Mouse (Mus musculus) CD4-positive, CD25-positive, alpha-beta regulatory T cell, adult 4 months (primary cell): ENCODE data around the gene Mmp19. TPM values are rescaled to one million over a fixed set of nuclear protein-coding genes. Genes with fewer than 3 reads are reported as not detected.
A peak's percentile ranks its signal among the peaks of the same experiment; 100 is the strongest.

Source experiments
- ATAC-seq: one replicate; pipeline ENCODE4 v1.8.0; 2017
- polyA plus RNA-seq, 2 experiments: library from polyadenylated mRNA; unstranded; fragments of 100-300 nt; shearing (Covaris generic); gene quantifications; one replicate each; pipeline ENCODE4 v1.2.1; 2017

Gene Mmp19
- polyA plus RNA-seq, result under 1 TPM in 1 of 2 experiments, not detected in 1; 0.27 TPM

DNA sequence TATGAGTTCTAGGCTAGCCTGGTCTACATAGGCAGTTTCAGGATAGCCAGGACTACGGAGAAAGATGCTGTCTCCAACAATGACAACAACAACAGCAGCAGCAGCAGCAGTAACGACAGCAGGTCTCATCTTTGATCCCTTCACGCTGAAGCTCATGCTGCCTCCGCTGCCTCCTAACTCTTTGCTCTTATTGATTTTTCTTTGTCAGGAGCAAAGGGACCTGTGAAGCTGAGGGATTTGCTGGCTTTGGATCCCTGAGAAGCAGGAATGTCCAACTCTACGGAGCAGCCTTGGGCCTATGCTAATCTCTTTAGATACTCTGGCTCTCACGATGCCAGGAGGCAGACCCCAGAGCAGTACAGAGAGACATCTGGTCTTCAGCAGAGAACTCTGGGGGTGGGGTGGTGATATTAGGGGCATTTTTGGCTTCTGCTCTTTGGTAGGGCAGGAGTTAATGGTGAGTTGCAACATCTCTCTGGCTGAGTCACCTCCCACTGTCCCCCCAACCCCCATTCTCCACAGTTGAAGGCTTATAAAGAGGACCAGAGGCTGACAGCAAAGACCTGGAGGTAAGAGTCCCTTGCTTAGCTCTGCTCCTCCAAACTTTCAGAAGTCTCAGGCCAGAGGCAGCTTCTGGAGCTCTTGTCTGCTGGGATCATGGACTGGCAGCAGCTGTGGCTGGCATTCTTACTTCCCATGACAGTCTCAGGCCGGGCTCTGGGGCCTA, at the start of gene Mmp19:
Gene Mmp19, plus strand, starts transcription at position 513 of the 727 bp plus-strand sequence.
- no peak for ATAC-seq

DNA sequence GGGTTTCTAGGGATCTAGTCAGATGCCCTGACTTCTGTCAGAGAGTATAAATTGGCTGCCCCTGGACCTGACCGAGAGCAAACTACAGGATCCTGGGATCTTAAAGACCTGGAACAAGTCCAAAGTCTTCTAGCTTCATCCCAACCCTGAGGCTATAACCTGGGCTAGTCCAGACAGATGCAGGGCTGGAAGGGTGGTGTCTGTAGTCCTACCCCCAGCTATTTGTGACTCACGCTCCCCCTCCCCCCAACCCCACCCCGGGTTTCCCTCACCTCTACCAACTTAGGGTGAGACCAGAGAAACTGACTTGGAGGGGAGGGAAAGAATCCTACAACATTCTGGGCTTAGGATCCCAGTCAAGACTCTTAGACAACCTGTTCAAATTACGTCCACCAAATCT, 48.1 kb upstream of the Mmp19 start:
- no peak for ATAC-seq

DNA sequence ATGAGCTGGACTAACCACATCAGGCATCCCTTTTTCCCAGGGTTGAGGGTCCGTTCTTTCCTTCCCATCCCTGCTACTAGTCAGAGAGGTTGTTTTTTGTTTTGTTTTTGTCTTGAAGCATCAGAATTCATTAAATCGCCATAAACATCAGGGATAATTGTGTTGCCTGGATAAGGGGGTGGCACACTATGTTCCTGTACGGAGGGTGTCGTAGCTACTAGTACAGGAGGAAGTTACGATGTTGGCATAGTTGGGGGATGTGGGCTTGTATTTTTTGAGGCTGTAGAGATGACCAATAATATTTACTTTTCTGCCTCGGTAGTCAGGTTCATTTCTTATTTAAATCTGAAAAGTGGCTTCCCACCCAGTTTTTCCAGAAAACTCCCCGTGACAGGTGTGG, 47.5 kb upstream of the Mmp19 start:
- no peak for ATAC-seq

- ATAC-seq, result no peak
These were observed 46.9 kb upstream of the Mmp19 start for GRCm38 (mm10) chr10:128743791-128744191.

DNA sequence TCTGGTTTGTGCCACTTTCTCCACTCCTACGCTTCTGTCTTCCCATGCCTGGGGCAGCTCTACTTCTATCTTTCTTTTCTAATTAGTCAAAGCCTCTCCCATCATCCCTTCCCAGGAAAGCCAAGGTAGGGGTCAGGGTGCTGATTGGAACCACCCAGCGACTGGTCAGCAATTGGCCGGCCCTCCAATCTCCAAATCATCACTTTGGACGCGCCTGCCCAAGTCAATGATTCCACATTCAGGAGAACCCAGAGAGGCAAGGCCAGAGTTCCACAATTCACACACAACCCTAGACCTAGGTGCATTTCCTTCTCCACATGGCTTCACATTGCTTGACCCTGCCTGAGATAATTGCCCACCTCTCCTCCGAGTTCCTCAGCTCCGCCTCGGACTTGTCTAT, 46.5 kb upstream of the Mmp19 start:
- ATAC-seq, result no peak

GRCm38 (mm10) chr10:128744680-128745601, 45.8 kb upstream of the Mmp19 start, which contains the start of gene Dgka:
TSS of gene Dgka (minus strand) at chr10:128744855.
- peak; percentile 26 for ATAC-seq

GRCm38 (mm10) chr10:128745946-128746613, 44.6 kb upstream of the Mmp19 start:
- ATAC-seq, result peak; percentile 64

DNA sequence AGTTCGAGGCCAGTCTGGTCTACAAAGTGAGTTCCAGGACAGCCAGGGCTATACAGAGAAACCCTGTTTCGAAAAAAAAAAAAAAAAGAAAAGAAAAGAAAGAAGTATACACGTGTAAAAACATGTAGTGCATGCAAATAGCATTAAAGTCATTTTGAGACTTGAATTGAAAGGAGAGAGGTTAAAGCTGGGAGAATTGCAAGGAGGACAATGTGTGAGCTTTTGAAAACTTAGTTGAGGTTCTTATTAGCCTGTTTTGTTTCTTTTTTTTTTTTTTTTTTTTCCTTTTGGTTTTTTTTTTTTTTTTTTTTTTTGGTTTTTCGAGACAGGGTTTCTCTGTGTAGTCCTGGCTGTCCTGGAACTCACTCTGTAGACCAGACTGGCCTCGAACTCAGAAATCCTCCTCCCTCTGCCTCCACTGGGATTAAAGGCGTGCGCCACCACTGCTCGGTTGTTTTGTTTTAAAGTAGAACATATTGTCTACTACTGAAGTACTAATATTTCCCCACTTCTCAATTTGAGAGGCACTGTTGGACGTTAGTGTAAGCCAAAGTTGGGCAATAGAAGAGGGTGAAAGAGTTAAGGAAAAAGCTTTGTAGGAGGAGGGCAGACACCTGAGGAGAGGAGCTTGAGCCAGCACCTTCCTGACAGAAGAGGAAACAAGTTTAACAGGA, 43.6 kb upstream of the Mmp19 start:
- no peak for ATAC-seq

GRCm38 (mm10) chr10:128747646-128748251, 43.0 kb upstream of the Mmp19 start, which contains the start of gene Pym1:
TSS of gene Pym1 (plus strand) at chr10:128747889.
- peak; percentile 27 for ATAC-seq

DNA sequence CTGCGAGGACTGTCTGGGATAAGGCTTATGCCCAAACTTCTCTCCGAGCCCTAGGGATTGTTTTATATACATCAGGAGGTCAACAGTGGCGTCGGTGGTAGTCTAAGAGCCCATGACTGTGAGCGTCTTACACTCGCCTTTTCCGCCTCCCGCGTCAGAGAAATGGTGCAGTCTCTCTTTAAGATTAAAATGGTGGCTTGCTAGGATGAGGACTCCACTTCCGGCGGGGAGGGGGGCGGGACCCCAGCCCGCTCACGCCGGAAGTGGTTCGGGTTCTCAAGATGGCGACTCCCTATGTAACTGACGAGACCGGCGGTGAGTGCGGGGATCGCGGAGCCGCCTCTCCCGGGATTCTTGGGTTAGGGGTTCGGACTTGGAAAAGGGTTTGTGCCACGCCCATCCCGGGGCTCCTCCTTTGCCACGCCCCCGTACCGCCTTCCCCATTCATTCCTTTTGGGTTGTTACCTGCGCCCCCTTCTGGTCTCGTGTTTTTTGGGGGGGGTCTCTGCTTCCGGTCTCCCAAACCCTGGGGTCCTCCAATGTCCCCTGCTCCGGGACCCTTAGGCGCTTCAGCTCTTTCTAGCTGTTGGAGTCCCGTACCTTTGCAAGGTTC, 42.4 kb upstream of the Mmp19 start:
- peak; percentile 53 for ATAC-seq

GRCm38 (mm10) chr10:128772895-128773294, 17.8 kb upstream of the Mmp19 start:
- no peak for ATAC-seq

DNA sequence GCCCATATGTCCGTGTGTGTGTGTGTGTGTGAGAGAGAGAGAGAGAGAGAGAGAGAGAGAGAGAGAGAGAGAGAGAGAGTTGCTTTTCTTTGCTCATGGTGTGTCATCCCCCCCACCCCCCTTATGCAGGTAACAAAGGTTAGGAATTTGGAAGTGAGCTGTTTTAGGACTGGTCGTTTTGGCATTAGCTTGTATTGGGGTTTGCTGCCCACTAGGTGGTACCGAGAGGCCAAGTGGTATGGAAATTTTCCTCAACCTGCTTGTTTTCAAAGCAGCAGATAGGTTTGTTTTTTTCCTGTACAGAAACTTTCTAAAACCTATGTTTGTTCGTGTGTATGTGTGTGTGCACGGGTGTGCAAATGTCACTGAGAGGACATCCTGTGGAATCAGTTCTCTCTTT, 17.0 kb upstream of the Mmp19 start:
- ATAC-seq, result no peak

DNA sequence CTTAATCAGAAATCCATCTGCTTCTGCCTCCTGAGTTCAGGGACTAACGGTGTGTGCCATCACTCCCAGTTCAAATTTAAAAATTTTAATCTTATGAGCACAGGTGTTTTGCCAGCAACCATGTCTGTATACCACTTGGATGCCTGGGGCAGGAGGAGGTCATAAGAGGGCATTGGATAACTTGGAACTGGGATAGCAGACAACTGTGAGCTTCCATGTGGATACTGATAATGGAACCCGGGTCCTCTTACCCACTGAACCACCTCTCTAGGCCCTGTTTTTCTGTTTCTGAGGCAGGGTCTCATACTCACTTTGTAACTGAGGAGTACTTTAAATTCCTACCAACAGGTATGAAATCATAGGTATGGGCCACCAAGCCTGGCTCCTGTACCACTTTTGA, 12.3 kb upstream of the Mmp19 start:
- no peak for ATAC-seq

DNA sequence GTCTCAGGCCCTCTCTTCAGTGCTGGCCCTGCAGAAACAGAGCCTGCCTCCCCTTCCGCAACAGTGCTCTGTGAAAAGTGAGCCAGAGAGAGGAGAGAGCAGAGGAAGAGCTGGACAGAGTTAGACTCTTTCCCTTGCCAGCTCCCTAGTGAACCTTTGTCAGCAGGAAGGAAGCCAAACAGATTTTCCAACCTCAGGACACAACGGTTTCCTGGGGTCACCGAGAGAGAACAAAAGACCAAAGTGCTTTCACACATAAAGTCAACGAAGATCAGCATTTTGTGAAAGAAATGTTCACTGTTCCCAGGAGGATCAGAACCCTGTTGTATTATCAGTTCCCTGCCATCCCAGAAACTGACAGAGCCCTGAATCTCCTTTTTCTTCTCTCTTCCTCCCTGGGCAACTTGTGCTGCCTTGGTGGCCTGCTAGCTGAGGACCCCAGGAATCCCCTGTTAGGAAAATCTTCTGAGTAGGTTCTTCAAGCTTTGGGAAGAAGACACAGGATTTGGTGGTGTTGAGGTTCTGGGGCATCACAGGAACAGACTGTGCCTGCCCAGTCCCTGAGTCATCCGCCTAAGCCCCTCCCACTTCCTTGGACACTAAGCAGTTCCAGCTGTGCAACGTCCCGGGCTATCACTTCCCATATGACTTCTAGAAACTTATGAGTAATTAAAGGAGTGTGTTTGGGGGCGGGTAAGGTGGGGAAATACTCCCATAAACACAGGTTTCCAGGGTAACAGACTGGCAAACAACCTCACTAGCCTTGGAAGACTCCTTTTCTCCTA, 11.5 kb upstream of the Mmp19 start:
- ATAC-seq, result no peak

DNA sequence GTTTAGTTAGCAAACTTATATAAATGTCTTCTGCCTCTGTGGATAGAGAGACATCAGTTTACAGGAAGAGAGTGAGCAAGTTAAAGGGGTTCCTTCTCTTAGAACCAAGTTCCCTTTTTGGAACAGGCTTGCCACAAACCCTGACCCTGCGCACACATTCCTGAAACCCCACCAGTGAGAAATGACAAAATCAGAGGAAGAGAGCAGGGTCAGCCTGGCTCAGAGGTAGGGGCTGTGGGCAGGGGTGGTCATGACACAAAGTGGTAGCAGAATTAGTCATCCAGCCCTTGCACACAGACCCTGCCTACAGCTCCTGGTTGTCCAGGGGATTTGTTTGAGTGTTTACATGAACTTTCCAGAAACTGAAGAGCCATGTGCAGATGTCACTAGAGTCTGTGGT, 10.5 kb upstream of the Mmp19 start:
- no peak for ATAC-seq

- ATAC-seq, result no peak
These were observed 1.3 kb downstream of the Mmp19 start for GRCm38 (mm10) chr10:128792041-128792440.

DNA sequence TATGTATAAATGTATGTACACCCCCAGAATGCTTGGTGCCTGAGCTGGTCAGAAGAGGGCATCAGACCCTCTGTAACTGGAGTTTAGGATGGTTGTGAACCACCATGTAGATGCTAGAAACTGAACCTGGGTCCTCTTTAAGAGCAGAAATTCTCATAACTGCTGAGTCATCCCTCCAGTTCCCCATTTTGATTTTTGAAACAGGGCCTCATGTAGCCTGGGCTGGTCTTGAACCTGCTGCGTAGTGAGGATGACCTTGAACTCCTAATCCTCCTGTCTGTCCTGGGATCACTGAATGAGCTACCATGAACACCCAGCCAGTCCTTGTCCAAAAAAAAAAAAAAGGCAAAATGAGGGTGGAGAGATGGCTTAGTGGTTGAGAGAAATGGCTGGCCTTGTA, 2.5 kb downstream of the Mmp19 start:
- ATAC-seq, result no peak

GRCm38 (mm10) chr10:128794391-128794790, 3.7 kb downstream of the Mmp19 start:
- ATAC-seq, result no peak

- ATAC-seq, result no peak
These were observed 4.9 kb downstream of the Mmp19 start for GRCm38 (mm10) chr10:128795581-128795980.

DNA sequence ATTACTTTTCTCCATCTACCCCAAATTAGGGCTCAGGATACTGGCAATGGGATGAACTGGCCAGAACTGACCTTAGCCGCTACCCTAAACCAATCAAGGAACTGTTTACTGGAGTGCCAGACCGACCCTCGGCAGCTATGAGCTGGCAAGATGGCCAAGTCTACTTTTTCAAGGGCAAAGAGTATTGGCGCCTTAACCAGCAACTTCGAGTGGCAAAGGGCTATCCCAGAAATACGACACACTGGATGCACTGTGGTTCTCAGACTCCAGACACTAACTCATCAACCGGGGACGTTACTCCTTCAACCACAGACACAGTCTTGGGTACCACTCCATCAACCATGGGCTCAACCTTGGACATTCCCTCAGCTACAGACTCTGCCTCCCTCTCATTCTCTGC, 8.0 kb downstream of the Mmp19 start:
- ATAC-seq, result no peak
